Mouse (Mus musculus) right cerebral cortex, postnatal 25 days (tissue): ENCODE measurements around the gene Sqstm1.

Experiments
- DNase-seq: peaks from one replicate; pipeline ENCODE4 v3.0.0; 2022

Gene Sqstm1

GRCm38 (mm10) chr11:50168352-50168751, 42.3 kb downstream of the Sqstm1 start:
- no peak for DNase-seq

GRCm38 (mm10) chr11:50162338-50163050, 48.1 kb downstream of the Sqstm1 start:
- no peak for DNase-seq

DNA sequence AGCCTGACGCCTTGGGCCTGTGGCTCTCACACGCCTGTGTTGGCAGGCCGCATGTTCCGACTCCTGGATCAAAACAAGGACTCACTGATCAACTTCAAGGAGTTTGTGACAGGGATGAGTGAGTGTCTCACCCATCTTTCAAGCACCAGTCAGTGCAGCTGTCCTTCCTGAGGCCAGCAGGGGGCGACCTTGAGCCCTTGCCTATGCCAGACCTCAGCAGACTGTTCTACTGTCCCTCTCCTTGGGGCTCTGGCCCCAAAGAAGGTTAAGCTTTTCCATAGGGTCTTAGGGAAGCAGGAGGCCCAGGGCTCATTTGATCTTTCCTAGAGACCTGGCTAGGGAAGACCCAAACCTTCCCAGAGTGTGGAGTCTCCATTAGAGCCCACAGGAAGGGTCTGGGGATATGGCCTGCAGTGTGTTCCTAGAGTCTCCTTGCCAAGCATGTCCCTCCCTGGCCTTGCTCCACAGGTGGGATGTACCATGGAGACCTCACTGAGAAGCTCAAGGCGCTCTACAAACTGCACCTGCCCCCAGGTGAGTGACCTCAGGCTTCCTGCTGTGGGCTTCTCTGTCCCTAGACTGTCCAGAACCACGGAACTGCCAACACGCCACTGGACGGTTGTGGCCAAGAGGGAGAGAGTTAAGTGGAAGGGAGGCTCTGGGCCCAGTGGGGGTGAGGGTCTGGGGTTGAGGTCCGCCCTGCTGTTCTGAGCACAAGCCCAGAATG, 48.9 kb downstream of the Sqstm1 start:
- no peak for DNase-seq

DNA sequence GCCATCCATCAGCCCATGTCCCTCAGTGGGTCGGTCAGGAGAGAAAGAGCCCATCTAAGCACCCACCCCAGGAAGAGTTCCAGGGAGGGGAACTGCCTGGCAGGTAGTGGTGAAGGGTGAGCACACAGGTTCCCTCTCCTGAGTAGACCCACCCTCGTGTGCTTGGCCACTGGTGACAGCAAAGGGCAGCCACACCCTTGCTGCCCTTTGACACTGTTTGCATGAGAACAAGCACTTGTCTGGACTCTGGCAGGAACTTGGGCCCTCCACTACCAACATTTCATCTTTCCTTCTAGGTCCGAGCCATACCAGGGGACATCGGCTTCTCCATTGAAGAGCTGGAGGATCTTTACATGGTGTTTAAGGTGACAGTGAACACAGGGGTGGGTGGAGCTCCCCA, 51.3 kb downstream of the Sqstm1 start:
- DNase-seq, result no peak

DNA sequence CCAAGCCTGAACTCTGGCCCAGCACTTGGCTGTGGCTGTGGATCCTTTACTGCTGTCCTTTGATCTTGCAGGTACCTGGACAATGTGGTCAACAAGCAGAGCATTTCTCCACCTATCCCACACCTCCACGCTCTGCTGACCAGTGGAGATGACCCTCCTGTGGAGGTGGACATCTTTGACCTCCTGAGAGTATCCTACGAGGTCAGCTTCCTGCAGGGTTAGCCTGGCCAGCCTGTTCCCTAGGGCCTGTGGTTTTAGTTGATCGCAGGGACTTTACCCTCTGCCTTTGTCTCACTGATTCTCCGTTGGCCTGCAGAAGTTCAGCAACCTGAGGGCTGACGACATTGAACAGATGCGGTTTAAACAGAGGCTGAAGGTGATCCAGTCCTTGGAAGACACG, 52.3 kb downstream of the Sqstm1 start:
- DNase-seq, result no peak

- no peak for DNase-seq
Measured at GRCm38 (mm10) chr11:50156725-50157258, 53.8 kb downstream of the Sqstm1 start.

DNA sequence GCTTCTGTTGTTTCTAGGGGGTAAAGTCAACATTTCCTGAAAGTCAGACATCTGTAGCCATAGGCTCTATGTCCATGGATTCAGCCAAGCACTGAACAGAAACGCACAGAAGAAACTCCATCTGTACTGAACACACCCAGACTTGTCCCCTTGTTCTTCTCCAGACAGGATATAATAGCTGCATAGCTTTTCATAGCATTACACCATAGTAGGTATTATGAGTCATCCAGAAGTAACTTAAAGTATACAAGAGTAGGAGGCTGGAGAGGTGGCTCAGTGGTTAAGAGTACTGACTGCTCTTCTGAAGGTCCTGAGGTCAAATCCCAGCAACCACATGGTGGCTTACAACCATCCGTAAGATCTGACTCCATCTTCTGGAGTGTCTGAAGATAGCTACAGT, 54.8 kb downstream of the Sqstm1 start:
- no peak for DNase-seq

DNA sequence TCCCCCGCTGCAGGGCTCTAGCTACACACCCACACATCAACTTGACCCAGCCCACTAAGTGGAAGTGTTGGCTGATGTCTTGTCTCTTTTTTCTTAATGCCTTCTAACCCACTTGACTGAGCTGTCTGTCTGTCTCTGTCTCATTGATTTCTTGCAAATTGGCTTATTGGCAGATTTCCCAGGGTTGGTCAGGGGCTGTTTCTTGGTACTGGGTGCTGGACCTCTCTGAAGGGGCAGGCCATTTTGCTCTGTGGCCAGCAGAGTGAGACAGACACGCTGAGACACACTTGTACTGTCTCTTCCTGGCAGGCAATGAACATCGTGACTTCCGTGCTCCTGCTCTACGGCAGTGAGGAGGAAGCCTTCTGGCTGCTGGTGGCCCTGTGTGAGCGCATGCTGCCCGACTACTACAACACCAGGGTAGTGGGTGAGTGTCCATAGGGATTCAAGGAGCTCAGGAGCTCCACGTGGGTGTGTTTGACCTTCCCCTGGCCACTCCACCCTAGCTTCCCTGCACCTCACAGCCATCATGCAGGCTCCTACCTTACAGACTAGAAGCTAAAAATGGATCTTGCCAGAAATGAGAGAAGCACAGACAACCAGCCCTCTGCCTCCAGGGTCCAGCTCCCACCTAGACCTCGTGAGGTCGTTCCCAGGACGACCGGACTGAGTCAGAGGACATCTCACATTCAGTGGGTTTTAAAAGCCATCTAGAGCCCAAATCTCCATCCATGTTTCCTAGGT, 55.7 kb downstream of the Sqstm1 start:
- no peak for DNase-seq

DNA sequence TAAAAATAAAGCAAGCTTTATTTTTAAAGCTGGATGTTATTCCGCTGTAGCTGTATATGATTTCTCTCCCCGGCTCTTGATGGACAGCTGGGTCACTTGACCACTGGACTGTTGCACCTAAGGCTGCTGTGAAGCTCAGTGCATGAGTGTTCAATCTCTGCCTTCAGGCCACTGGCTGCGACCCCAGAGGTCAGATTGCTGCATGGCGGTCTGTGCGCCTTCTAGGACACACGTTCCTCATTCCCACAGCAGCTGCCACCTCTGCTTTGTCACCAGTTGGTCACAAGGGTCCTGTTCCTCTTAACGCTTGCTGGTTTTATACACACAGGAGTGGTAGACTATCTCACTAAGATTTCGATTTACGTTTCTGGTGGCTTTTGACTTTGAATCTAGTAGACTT, 56.5 kb downstream of the Sqstm1 start:
- DNase-seq, result no peak

- no peak for DNase-seq
Measured at GRCm38 (mm10) chr11:50151374-50151773, 59.3 kb downstream of the Sqstm1 start.

- no peak for DNase-seq
Measured at GRCm38 (mm10) chr11:50149603-50150150, 61.0 kb downstream of the Sqstm1 start.
